8 mouse cellular contexts compared by ENCODE assay signal in genomic region chrX:93832337-93832884, GRCm38 (mm10). TPM values are rescaled to one million over a fixed set of nuclear protein-coding genes. Genes with fewer than 3 reads are reported as not detected.
A peak's percentile ranks its signal among the peaks of the same experiment; 100 is the strongest.
DNase-seq lines count a peak whose midpoint lies in the region; ATAC-seq and TF ChIP-seq lines count a peak whose summit lies in the region.

No protein-coding gene starts in this region.

- peaks cover 14% of the 10 kb centered on the region for H3K27me3 ChIP-seq in embryonic facial prominence, embryonic 10.5 days (replicated peaks; ENCODE audit: low read depth, poor library complexity, severe bottlenecking)
- H3K27me3 ChIP-seq in hindbrain, postnatal 0 days (ENCODE audit: insufficient read depth, low read length) = no peaks in the 10 kb centered on the region
- H3K27me3 ChIP-seq in myocyte (ENCODE audit: control insufficient read depth, insufficient read depth, insufficient read length) = no peaks in the 10 kb centered on the region

- WGBS in embryonic facial prominence, embryonic 10.5 days = 27% methylated on average over 14 of the region's 14 CpGs
- WGBS in hindbrain, postnatal 0 days = 50% methylated on average over 14 of the region's 14 CpGs

- H3K9ac ChIP-seq in hindbrain, postnatal 0 days (replicated peaks; ENCODE audit: low read length) = peak overlapping the region; percentile 50

- no peaks in the 10 kb centered on the region for H3K36me3 ChIP-seq in embryonic facial prominence, embryonic 10.5 days (replicated peaks)
- no peaks in the 10 kb centered on the region for H3K36me3 ChIP-seq in hindbrain, postnatal 0 days (ENCODE audit: insufficient read depth, low read length)
- no peaks in the 10 kb centered on the region for H3K36me3 ChIP-seq in myocyte (ENCODE audit: control insufficient read depth, insufficient read depth)

- H3K79me2 ChIP-seq in myocyte (ENCODE audit: control insufficient read depth, insufficient read depth) = no peaks in the 10 kb centered on the region

- peak overlapping the region; percentile 67 for H3K4me3 ChIP-seq in embryonic facial prominence, embryonic 10.5 days
- peak overlapping the region; percentile 49 for H3K4me3 ChIP-seq in hindbrain, postnatal 0 days (ENCODE audit: low read length)
- peak overlapping the region; percentile 38 for H3K4me3 ChIP-seq in myocyte

- H3K27ac ChIP-seq in embryonic facial prominence, embryonic 10.5 days (replicated peaks) = peak overlapping the region; percentile 91
- H3K27ac ChIP-seq in hindbrain, postnatal 0 days = peak overlapping the region; percentile 61; the same call in 1 of the 2 replicates

- peak; percentile 0 for DNase-seq in kidney, postnatal 14 days
- DNase-seq in kidney, postnatal 4 days = no peak
- no peak for DNase-seq in embryonic facial prominence, embryonic 10.5 days (ENCODE audit: low spot score)
- no peak for DNase-seq in hindbrain, postnatal 0 days (ENCODE audit: low spot score)
- DNase-seq in c-Kit-positive CD71-positive TER-119-positive erythroid progenitor cells, embryonic 14.5 days (ENCODE audit: low spot score) = no peak
- no peak for DNase-seq in embryo, embryonic 9.5 days (ENCODE audit: extremely low spot score)

- H3K4me2 ChIP-seq in hindbrain, postnatal 0 days (ENCODE audit: low read depth, low read length) = peak overlapping the region; percentile 59
- peak overlapping the region; percentile 53 for H3K4me2 ChIP-seq in myocyte (ENCODE audit: low read depth)

- H3K9me3 ChIP-seq in embryonic facial prominence, embryonic 10.5 days = no peaks in the 10 kb centered on the region
- H3K9me3 ChIP-seq in hindbrain, postnatal 0 days (ENCODE audit: low read length) = no peaks in the 10 kb centered on the region

- no peak for ATAC-seq in hindbrain, postnatal 0 days
- ATAC-seq in activated CD4-positive, CD25-positive, alpha-beta regulatory T cell, adult 4 months = no peak

- TF ChIP-seq POLR2A in myocyte (IDR thresholded peaks at IDR 0.05; ENCODE audit: insufficient read length, low read depth) = no peak

- H3ac ChIP-seq in myocyte (ENCODE audit: control insufficient read depth, insufficient read length) = peak overlapping the region; percentile 57

- peaks cover 6% of the 10 kb centered on the region for H3K4me1 ChIP-seq in embryonic facial prominence, embryonic 10.5 days
- H3K4me1 ChIP-seq in hindbrain, postnatal 0 days (ENCODE audit: insufficient read depth, low read length) = no peaks in the 10 kb centered on the region

- no peak for TF ChIP-seq CTCF in hindbrain, postnatal 0 days (IDR thresholded peaks at IDR 0.05; ENCODE audit: low read depth)

TF ChIP-seq in myocyte, 11 proteins besides CTCF, POLR2A, EP300 and RAD21:
- no peak for TF ChIP-seq POLR2AphosphoS2 (IDR thresholded peaks at IDR 0.05; ENCODE audit: insufficient read length, low read depth)
- no peak for TF ChIP-seq MAX (IDR thresholded peaks at IDR 0.05; ENCODE audit: low read depth)
- TF ChIP-seq MYOD1 (IDR thresholded peaks at IDR 0.05; ENCODE audit: control insufficient read depth in 1 of 3, insufficient read length in 2 of 3, low read depth in 2 of 3) = no peak
- TF ChIP-seq REST (IDR thresholded peaks at IDR 0.05; ENCODE audit: insufficient read depth, insufficient read length) = no peak
- no peak for TF ChIP-seq CEBPB (IDR thresholded peaks at IDR 0.05; ENCODE audit: insufficient read depth, poor library complexity, severe bottlenecking)
- no peak for TF ChIP-seq MYOG (IDR thresholded peaks at IDR 0.05; ENCODE audit: control insufficient read depth in 1 of 3, insufficient read depth in 1 of 3, insufficient read length in 2 of 3, low read depth in 2 of 3)
- TF ChIP-seq E2F4 (IDR thresholded peaks at IDR 0.05; ENCODE audit: insufficient read depth) = no peak
- no peak for TF ChIP-seq SRF (IDR thresholded peaks at IDR 0.05; ENCODE audit: control insufficient read depth, insufficient read length, low read depth)
- TF ChIP-seq TCF3 (IDR thresholded peaks at IDR 0.05; ENCODE audit: insufficient read length, low read depth) = no peak

RNA-seq across cellular contexts. Expression of gene Pdk3, which starts 0.4 kb away (rescaled TPM):
- polyA plus RNA-seq in embryonic facial prominence, embryonic 10.5 days (2016; fragmentation: Nextera tagmentation; extraction: Ambion mirVana) = 68.1 and 74.0 TPM in 2 replicates
- 18.6 and 22.4 TPM in 2 replicates for total RNA-seq in hindbrain, postnatal 0 days (2014; rRNA removed)
- 23.1 and 23.6 TPM in 2 replicates for polyA plus RNA-seq in hindbrain, postnatal 0 days (2015; fragmentation: Nextera tagmentation; extraction: Ambion mirVana)
- 15.5 TPM for polyA plus RNA-seq in myocyte (2012; fragmentation: generic; extraction: Trizol)
- 10 to 100 TPM; 19.9 to 22.9 TPM for polyA plus RNA-seq in activated CD4-positive, CD25-positive, alpha-beta regulatory T cell, adult 4 months (2017; shearing (Covaris generic))
